Mouse (Mus musculus): ENCODE data around the gene Fyn.
A peak's percentile ranks its signal among the peaks of the same experiment; 100 is the strongest.

Fyn gene

GRCm38 (mm10) chr10:39572672-39573051, 204.0 kb downstream of the Fyn start:
- DNase-seq: no peak

- DNase-seq: no peak
These were observed 207.8 kb downstream of the Fyn start for GRCm38 (mm10) chr10:39576466-39576865.

- no peak for DNase-seq
These were observed 211.8 kb downstream of the Fyn start for GRCm38 (mm10) chr10:39580477-39580876.

GRCm38 (mm10) chr10:39582385-39582784, 213.7 kb downstream of the Fyn start:
- no peak for DNase-seq

GRCm38 (mm10) chr10:39583718-39584117, 215.1 kb downstream of the Fyn start:
- DNase-seq: no peak

GRCm38 (mm10) chr10:39587290-39587925, 218.8 kb downstream of the Fyn start:
- DNase-seq: no peak

- DNase-seq: no peak
These were observed 219.5 kb downstream of the Fyn start for GRCm38 (mm10) chr10:39587973-39588746.

- no peak for DNase-seq
These were observed 221.3 kb downstream of the Fyn start for GRCm38 (mm10) chr10:39589765-39590546.

GRCm38 (mm10) chr10:39590629-39591028, 222.0 kb downstream of the Fyn start:
- DNase-seq: no peak

- no peak for DNase-seq
These were observed 223.8 kb downstream of the Fyn start for GRCm38 (mm10) chr10:39592501-39592900.

GRCm38 (mm10) chr10:39594716-39595115, 226.1 kb downstream of the Fyn start:
- no peak for DNase-seq

GRCm38 (mm10) chr10:39595862-39596261, 227.2 kb downstream of the Fyn start:
- no peak for DNase-seq

- DNase-seq: no peak
These were observed 228.6 kb downstream of the Fyn start for GRCm38 (mm10) chr10:39597116-39597791.

- DNase-seq: no peak
These were observed 229.1 kb downstream of the Fyn start for GRCm38 (mm10) chr10:39597792-39598183.

GRCm38 (mm10) chr10:39599601-39600000, 230.9 kb downstream of the Fyn start:
- no peak for DNase-seq

GRCm38 (mm10) chr10:39600115-39600514, 231.5 kb downstream of the Fyn start:
- no peak for DNase-seq

- no peak for DNase-seq
These were observed 232.4 kb downstream of the Fyn start for GRCm38 (mm10) chr10:39601068-39601467.

GRCm38 (mm10) chr10:39606434-39606833, 237.8 kb downstream of the Fyn start:
- DNase-seq: no peak

GRCm38 (mm10) chr10:39611234-39611633, 242.6 kb downstream of the Fyn start:
- DNase-seq: no peak

GRCm38 (mm10) chr10:39612131-39612530, 243.5 kb downstream of the Fyn start:
- DNase-seq: no peak

- no peak for DNase-seq
These were observed 244.0 kb downstream of the Fyn start, which contains the start of gene Traf3ip2 for GRCm38 (mm10) chr10:39612633-39612988. TSS of gene Traf3ip2 (plus strand) at chr10:39612934.

- peak; percentile 78 to 90 for DNase-seq
These were observed 244.6 kb downstream of the Fyn start for GRCm38 (mm10) chr10:39612989-39613831.

Data from cerebellum, adult 18-20 months (tissue).